Mouse (Mus musculus): Measurements from ENCODE around the gene Gpa33. TPM values are rescaled to one million over a fixed set of nuclear protein-coding genes. Genes with fewer than 3 reads are reported as not detected.

The Gpa33 gene
- polyA plus RNA-seq, 1 experiment from 2014 or later: 0.12 TPM

- H3K9ac ChIP-seq (replicated peaks; ENCODE audit: low read depth): no peak overlapping the region
- ATAC-seq: no peak
- H3K9me3 ChIP-seq (ENCODE audit: low read length): no peaks in the 10 kb centered on the region
- H3K27me3 ChIP-seq (replicated peaks; ENCODE audit: insufficient read depth, low read length): no peaks in the 10 kb centered on the region
- DNase-seq (ENCODE audit: low spot score): no peak
- H3K36me3 ChIP-seq (ENCODE audit: insufficient read depth, low read length): no peaks in the 10 kb centered on the region
- no peak for TF ChIP-seq EP300 (IDR thresholded peaks at IDR 0.05)
- TF ChIP-seq CTCF (IDR thresholded peaks at IDR 0.05): no peak
- no peak overlapping the region for H3K4me2 ChIP-seq (replicated peaks; ENCODE audit: low read depth, low read length)
- no peak overlapping the region for H3K27ac ChIP-seq (ENCODE audit: low read length)
- 87% methylated on average over 2 of the region's 2 CpGs for WGBS
- H3K4me1 ChIP-seq (ENCODE audit: insufficient read depth, low read depth, low read length): no peaks in the 10 kb centered on the region
- no peak overlapping the region for H3K4me3 ChIP-seq (ENCODE audit: low read depth, low read length)
Observed at GRCm38 (mm10) chr1:166098120-166098519, 31.9 kb upstream of the Gpa33 start.

- no peaks in the 10 kb centered on the region for H3K36me3 ChIP-seq (ENCODE audit: insufficient read depth, low read length)
- ATAC-seq (no peak; the same call in 1 of the 2 replicates), DNase-seq (ENCODE audit: low spot score) (peak; percentile 39)
- no peak overlapping the region for H3K27ac ChIP-seq (ENCODE audit: low read length)
- H3K9ac ChIP-seq (replicated peaks; ENCODE audit: low read depth): no peak overlapping the region
- H3K4me3 ChIP-seq (ENCODE audit: low read depth, low read length): no peak overlapping the region
- no peaks in the 10 kb centered on the region for H3K4me1 ChIP-seq (ENCODE audit: insufficient read depth, low read depth, low read length)
- no peaks in the 10 kb centered on the region for H3K27me3 ChIP-seq (replicated peaks; ENCODE audit: insufficient read depth, low read length)
- TF ChIP-seq EP300 (IDR thresholded peaks at IDR 0.05) (no peak), CTCF (IDR thresholded peaks at IDR 0.05) (peak; percentile 68)
- no peaks in the 10 kb centered on the region for H3K9me3 ChIP-seq (ENCODE audit: low read length)
- WGBS: 60% methylated on average over 11 of the region's 11 CpGs
- H3K4me2 ChIP-seq (replicated peaks; ENCODE audit: low read depth, low read length): no peak overlapping the region
Observed at GRCm38 (mm10) chr1:166102920-166103608, 27.0 kb upstream of the Gpa33 start.

DNA sequence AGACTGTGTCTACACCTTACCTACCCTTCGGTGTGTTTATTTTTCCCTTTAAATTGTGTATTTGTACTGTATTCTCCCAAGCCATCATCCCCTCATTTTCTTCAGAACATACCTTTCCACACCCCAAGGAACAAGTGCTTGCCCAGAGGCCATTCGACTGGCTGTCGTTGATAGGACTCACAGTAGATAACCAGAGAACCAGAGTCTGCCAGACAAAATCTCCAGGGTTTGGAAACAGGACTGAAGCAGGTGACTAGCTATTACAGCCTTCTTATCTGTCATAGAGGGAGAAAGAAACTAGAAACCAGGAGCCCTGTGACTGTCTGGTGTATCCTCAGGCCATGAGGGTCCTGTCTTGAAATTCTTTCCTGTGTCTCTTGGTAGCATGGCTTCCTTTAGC, 25.2 kb upstream of the Gpa33 start:
- H3K27ac ChIP-seq (ENCODE audit: low read length): no peak overlapping the region
- ATAC-seq (no peak), DNase-seq (ENCODE audit: low spot score) (no peak)
- no peak overlapping the region for H3K4me3 ChIP-seq (ENCODE audit: low read depth, low read length)
- H3K9ac ChIP-seq (replicated peaks; ENCODE audit: low read depth): no peak overlapping the region
- no peaks in the 10 kb centered on the region for H3K36me3 ChIP-seq (ENCODE audit: insufficient read depth, low read length)
- TF ChIP-seq EP300 (IDR thresholded peaks at IDR 0.05) (no peak), CTCF (IDR thresholded peaks at IDR 0.05) (no peak)
- no peak overlapping the region for H3K4me2 ChIP-seq (replicated peaks; ENCODE audit: low read depth, low read length)
- H3K9me3 ChIP-seq (ENCODE audit: low read length): no peaks in the 10 kb centered on the region
- WGBS: 80% methylated on average over 3 of the region's 3 CpGs
- no peaks in the 10 kb centered on the region for H3K27me3 ChIP-seq (replicated peaks; ENCODE audit: insufficient read depth, low read length)
- H3K4me1 ChIP-seq (ENCODE audit: insufficient read depth, low read depth, low read length): no peaks in the 10 kb centered on the region

- no peak overlapping the region for H3K27ac ChIP-seq (ENCODE audit: low read length)
- no peak overlapping the region for H3K9ac ChIP-seq (replicated peaks; ENCODE audit: low read depth)
- H3K4me3 ChIP-seq (ENCODE audit: low read depth, low read length): no peak overlapping the region
- H3K27me3 ChIP-seq (replicated peaks; ENCODE audit: insufficient read depth, low read length): no peaks in the 10 kb centered on the region
- no peaks in the 10 kb centered on the region for H3K4me1 ChIP-seq (ENCODE audit: insufficient read depth, low read depth, low read length)
- no peak for DNase-seq (ENCODE audit: low spot score)
- H3K4me2 ChIP-seq (replicated peaks; ENCODE audit: low read depth, low read length): no peak overlapping the region
- H3K36me3 ChIP-seq (ENCODE audit: insufficient read depth, low read length): no peaks in the 10 kb centered on the region
- no peak for ATAC-seq
- 34% methylated on average over 6 of the region's 6 CpGs for WGBS
- H3K9me3 ChIP-seq (ENCODE audit: low read length): no peaks in the 10 kb centered on the region
- TF ChIP-seq CTCF (IDR thresholded peaks at IDR 0.05) (no peak), EP300 (IDR thresholded peaks at IDR 0.05) (no peak)
Observed at GRCm38 (mm10) chr1:166105464-166105863, 24.6 kb upstream of the Gpa33 start.

DNA sequence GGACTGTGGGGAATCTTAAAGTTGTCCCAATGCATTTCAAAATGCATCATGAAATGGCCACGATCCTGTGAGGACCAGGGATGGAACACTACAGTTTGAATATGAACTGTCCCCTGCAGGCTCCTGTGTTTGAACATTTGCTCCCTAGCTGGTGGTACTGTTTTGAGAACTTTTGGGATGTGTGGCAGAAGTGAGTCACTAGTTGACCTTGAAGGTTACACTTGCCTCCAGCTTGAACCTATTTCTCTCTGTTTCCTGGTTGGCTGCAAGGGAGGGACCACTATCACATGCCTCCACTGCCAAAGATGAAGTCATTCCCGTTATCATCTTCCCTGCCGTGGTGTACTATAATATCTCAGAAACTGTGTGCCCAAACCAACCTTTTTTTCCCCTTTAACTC, 15.1 kb upstream of the Gpa33 start:
- no peak for TF ChIP-seq EP300 (IDR thresholded peaks at IDR 0.05)
- no peak for TF ChIP-seq CTCF (IDR thresholded peaks at IDR 0.05)
- H3K4me2 ChIP-seq (replicated peaks; ENCODE audit: low read depth, low read length): no peak overlapping the region
- 82% methylated on average over 3 of the region's 3 CpGs for WGBS
- H3K9me3 ChIP-seq (ENCODE audit: low read length): no peaks in the 10 kb centered on the region
- no peaks in the 10 kb centered on the region for H3K4me1 ChIP-seq (ENCODE audit: insufficient read depth, low read depth, low read length)
- no peak overlapping the region for H3K9ac ChIP-seq (replicated peaks; ENCODE audit: low read depth)
- ATAC-seq (no peak), DNase-seq (ENCODE audit: low spot score) (no peak)
- no peak overlapping the region for H3K27ac ChIP-seq (ENCODE audit: low read length)
- no peaks in the 10 kb centered on the region for H3K27me3 ChIP-seq (replicated peaks; ENCODE audit: insufficient read depth, low read length)
- H3K36me3 ChIP-seq (ENCODE audit: insufficient read depth, low read length): no peaks in the 10 kb centered on the region
- H3K4me3 ChIP-seq (ENCODE audit: low read depth, low read length): no peak overlapping the region

DNA sequence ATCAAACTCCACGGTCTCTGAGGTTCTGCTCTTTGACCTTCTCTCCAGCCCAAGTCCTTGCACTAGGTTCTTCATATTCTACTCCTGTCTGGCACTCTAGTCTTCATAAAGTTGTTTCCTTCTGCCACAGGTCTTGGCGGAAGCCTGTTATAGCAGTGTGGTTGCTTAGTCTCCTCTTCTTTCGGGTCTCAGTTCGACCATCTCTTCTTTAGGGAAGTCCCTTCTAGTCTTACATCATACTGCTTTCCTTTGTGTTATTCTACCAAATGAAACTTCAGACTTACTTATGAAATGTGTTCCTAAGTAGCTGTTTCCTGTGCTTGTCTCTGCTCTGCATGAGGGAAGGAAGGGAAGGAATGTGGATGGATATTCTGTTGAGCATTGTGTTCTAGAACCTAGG, 14.3 kb upstream of the Gpa33 start:
- H3K4me3 ChIP-seq (ENCODE audit: low read depth, low read length): no peak overlapping the region
- H3K9me3 ChIP-seq (ENCODE audit: low read length): no peaks in the 10 kb centered on the region
- H3K4me1 ChIP-seq (ENCODE audit: insufficient read depth, low read depth, low read length): no peaks in the 10 kb centered on the region
- no peaks in the 10 kb centered on the region for H3K36me3 ChIP-seq (ENCODE audit: insufficient read depth, low read length)
- no peak overlapping the region for H3K4me2 ChIP-seq (replicated peaks; ENCODE audit: low read depth, low read length)
- 88% methylated on average over 4 of the region's 4 CpGs for WGBS
- no peaks in the 10 kb centered on the region for H3K27me3 ChIP-seq (replicated peaks; ENCODE audit: insufficient read depth, low read length)
- H3K9ac ChIP-seq (replicated peaks; ENCODE audit: low read depth): no peak overlapping the region
- H3K27ac ChIP-seq (ENCODE audit: low read length): no peak overlapping the region
- TF ChIP-seq EP300 (IDR thresholded peaks at IDR 0.05) (no peak), CTCF (IDR thresholded peaks at IDR 0.05) (no peak)
- ATAC-seq: no peak
- DNase-seq (ENCODE audit: low spot score): no peak
